Mouse (Mus musculus) retina, adult 2 months (tissue): Measurements from ENCODE around the gene Enox1.
"Not testable (repeated sequence)": the region's sequence is repeated elsewhere in the genome, so short reads cannot be mapped to it uniquely, and the experiment has no call there.

Experiments
- DNase-seq: peaks from one replicate; pipeline ENCODE4 v3.0.0-alpha.2; 2012; ENCODE audit warnings: low read depth, low spot score

Gene Enox1

DNA sequence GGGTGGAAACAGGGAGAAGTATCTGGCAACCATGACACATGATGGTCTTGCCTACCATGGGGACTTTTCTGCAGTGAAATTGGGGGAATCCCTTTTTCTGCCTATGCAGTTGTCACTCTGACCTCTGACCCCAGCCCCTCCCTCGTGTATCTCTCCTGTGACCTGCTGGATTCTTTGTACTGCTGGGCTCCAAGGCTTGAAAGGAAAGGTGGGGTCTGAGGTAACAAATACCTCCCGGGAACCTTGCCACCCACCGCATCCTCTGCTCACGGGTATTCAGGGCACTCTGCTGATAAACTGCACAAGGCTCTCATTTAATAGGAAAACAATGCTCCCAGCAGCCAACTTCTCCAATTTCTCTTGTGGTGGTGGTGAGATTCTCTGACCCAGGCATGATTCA, 361.5 kb downstream of the Enox1 start:
- DNase-seq: no peak

DNA sequence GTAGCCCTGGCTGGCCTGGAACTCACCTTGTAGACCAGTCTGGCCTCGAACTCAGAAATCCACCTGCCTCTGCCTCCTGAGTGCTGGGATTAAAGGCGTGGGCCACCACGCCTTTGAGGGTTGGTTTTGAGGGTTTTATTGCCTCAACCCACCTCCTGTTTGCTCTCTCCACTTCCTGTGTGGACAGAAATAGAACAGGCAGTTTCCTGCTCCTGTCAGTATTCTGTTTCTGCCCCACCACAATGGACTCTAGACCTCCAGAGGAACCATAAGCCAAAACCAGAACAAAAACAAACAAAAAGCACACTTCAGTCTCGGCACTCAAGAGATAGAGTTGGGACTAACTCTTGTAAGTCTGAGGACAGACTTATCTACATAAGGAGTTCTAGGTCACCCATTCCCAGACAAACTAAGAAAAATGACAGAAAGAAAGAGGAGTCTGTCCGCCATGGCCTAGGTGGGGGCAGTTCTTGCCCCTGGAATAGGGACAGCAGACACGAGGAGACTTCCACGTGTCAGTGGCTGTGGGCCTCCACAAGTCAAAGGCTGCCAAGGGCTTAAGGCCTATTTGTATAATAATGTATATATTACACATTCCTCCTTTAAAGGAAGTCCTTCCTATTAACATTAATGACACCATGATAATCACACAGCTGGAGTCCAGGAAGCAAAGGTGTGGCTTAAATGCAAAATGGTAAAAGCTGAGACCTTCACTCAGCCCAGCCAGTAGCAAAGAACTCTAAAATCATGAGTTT, 362.6 kb downstream of the Enox1 start:
- DNase-seq: no peak

GRCm38 (mm10) chr14:77519701-77520100, 363.1 kb downstream of the Enox1 start:
- no peak for DNase-seq

- no peak for DNase-seq
Observed at GRCm38 (mm10) chr14:77524303-77524702, 367.7 kb downstream of the Enox1 start.

- no peak for DNase-seq
Observed at GRCm38 (mm10) chr14:77526262-77526661, 369.7 kb downstream of the Enox1 start.

DNA sequence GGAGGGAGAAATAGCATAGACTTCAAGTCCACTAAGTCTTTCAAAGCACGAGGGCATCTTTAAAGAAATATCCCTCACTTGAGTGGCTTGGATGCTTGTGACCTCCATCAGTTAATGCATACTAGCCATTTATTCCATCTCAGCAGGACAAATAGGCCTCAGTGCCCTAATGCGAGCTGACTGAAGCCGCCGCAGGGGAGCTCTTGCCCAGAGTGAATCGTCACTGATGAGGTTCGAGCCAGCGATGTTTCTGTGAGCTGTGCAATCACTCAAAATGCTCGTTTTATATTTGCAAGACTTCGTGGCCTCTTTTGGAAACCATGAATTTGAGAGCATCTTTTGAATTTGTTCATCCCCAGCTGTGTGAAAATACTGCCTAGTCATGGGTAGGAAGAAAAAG, 372.6 kb downstream of the Enox1 start:
- DNase-seq: peak; percentile 9

GRCm38 (mm10) chr14:77529621-77530020, 373.1 kb downstream of the Enox1 start:
- no peak for DNase-seq

- DNase-seq: no peak
Observed at GRCm38 (mm10) chr14:77533638-77534037, 377.1 kb downstream of the Enox1 start.

- no peak for DNase-seq
Observed at GRCm38 (mm10) chr14:77534120-77534519, 377.6 kb downstream of the Enox1 start.

DNA sequence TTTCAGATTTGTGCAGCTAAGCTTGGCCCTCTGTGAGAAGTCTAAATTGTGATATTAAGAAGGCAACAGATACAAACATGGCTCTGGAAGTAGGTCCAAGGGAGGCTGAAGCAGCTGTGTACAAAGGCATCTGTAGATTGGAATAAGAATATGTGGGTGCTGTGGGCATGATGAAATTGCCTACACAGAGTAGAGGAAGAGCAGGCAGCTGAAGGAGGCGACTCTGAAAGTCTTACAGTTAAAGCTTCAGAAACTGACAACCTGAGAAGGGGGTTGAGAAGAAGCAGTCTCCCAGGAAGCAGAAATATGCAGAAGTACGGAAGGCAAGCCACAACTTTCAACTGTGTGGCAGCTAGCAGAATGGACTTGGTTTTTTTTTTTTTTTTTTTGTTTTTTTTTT, 380.0 kb downstream of the Enox1 start:
- no peak for DNase-seq

- not testable (repeated sequence) for DNase-seq
Observed at GRCm38 (mm10) chr14:77539563-77539962, 383.0 kb downstream of the Enox1 start.

DNA sequence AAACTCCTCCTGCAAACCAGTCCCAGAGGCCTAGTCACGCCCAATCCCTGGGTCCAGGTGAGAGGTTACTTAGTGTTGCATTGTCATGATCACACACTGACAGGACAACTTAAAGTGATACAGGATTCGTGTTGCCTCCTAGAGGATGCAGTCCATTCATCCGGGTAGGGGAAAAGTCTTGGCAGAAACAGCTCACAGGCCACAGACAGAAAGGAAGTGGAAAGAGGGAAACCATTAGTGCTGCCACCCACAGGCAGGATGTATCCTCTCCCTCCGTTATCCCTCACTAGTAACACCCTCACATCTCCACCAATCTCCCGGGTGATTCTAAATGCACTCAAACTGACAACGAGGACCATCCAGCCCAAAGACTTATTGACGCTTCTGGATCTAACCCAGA, 385.4 kb downstream of the Enox1 start:
- DNase-seq: no peak

- no peak for DNase-seq
Observed at GRCm38 (mm10) chr14:77546531-77547274, 390.1 kb downstream of the Enox1 start.

GRCm38 (mm10) chr14:77547351-77547750, 390.8 kb downstream of the Enox1 start:
- DNase-seq: no peak

DNA sequence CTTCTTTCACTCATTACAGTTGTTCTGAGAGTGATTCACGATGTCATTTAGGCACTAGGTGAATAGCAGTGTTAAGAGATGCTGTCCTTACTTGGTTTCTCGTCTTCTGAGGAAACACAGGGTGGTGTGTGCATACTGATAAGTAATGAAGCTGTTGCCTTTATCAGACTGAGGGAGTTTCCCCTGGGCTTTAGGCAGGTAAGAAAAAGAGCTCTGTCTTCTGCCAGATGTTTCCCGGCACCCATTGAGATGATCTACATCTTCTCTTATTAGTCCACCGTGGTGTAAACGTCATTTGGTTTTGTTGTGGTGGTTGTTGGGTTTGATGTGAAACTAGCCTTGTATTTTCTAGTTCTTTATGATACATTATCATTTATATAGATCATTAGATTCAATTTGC, 392.4 kb downstream of the Enox1 start:
- no peak for DNase-seq

DNA sequence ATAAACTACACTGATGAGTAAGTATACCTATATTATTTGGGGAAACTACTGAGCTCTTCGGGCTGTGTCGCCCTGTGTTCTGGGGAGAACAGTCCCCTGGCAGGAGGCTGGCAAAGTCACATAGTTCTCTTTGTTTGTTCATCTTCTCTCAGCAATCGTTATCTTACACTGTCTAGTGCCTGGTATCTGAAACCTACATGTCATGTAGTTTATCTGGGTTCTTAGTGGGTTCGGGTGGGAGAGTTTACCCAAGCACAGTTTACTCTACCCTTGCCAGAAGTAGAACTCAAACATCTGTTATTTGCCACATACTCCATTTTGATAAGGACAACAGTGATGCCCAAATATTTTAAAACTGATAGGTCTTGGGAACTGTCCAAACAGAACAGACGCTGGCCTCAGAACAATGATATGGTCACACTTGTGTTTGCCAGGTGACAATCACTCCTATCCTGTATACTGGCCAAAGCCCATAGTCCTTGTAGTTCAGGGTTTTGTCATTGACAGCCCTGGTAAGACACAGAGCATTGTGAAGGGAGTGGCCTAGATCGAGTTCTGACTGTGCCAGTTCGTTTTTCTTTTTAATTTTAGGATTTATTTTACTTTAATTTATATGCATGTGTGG, 401.0 kb downstream of the Enox1 start:
- no peak for DNase-seq

DNA sequence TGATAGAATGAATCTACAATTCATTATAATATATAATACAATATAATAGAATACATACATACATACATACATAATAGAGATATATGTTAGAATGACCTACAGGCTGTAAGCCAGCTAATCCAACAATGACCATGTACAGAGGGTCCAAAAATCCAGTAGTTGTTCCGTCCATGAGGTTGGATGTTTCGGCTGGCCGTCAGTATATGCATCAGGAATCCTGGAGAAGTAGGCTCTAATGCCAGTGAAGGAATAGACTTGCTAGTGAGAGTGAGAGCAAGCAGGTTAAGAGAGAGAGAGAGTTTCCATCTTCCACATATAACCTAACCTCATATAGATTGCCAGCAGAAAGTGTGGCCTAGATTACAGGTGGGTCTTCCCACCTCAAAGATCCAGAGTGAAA, 402.3 kb downstream of the Enox1 start:
- no peak for DNase-seq

DNA sequence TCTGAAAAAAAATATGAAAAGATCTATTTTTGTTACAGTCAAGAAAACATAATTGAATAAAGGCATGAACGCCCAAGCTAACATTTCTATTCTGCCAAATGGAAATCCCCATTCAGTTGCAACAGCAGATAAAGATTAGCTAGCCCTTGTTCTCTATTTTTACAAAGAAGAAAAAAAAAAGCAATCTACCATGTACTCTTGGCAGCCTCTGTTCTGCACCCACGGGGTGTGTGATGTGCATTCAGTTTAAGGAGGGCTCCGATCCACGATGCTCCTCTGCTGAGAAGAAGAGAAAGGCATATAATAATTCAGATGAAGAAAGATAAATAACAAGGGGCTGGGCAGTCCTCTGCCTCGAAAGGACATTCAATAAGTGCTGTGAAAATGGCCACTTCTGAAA, 403.2 kb downstream of the Enox1 start:
- DNase-seq: no peak

- no peak for DNase-seq
Observed at GRCm38 (mm10) chr14:77561808-77562583, 405.4 kb downstream of the Enox1 start.

- DNase-seq: no peak
Observed at GRCm38 (mm10) chr14:77563922-77564321, 407.4 kb downstream of the Enox1 start.

DNA sequence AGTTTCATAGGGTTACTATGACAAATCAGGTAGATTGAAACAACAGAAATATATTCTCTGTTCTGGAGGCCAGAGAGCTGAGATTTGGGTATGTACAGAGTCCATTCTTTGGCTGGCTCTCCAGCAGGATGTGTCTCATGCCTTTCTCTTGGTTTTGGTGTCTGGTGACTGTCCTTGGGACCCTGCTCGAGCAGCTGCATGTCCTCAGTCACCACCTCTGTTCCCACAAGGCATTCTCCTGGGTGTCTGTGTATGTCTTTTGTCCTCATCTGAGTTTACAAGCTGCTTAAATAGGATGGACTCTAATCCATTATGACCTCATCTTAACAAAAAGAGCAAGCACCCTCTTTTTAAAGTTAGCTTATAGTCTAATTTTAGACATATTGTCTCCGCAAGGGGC, 410.6 kb downstream of the Enox1 start:
- no peak for DNase-seq

- no peak for DNase-seq
Observed at GRCm38 (mm10) chr14:77574436-77574835, 417.9 kb downstream of the Enox1 start.
